Mouse (Mus musculus): ENCODE results near the gene Becn1.

DNA sequence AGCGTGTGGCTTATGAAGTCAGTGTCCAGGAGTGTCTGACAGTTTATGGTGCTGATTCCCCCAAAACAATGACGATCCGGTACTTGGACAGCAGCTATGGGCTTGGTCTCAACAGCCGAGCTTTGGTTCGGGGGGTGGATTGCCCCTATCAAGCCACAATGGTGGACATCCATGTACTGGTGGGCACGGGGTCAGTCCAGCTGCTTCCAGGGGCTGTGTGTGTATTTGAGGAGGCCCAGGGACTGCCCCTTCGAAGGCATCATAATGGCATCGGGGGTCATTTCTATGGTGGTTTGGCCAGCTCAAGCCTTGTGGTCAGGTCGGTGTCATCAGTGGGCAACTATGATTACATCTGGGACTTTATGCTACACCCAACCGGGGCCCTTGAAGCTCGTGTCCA, 24.1 kb upstream of the Becn1 start:
- TF ChIP-seq EP300 (IDR thresholded peaks at IDR 0.05; ENCODE audit: insufficient read depth, low read depth, low read length), result no peak
- TF ChIP-seq CTCF (IDR thresholded peaks at IDR 0.05), result no peak
- TF ChIP-seq POLR2A (IDR thresholded peaks at IDR 0.05; ENCODE audit: insufficient read depth, low read depth, low read length), result no peak

All from heart, adult 2 months (tissue).